Mouse (Mus musculus): Measurements from ENCODE around the gene Prnp. TPM values are rescaled to one million over a fixed set of nuclear protein-coding genes. Genes with fewer than 3 reads are reported as not detected.

Prnp gene
- polyA plus RNA-seq, 1 experiment from 2014 or later, result 27.7 TPM

Other genes starting within 250 kb of the Prnp start
- gene Erv3, start 50.2 kb upstream of the Prnp start, polyA plus RNA-seq (2015; fragmentation: Nextera tagmentation; extraction: Ambion mirVana), result not detected in 2 replicates
- not detected in 2 replicates for gene Prn, start within 50 bp of the Prnp start, polyA plus RNA-seq (2015; fragmentation: Nextera tagmentation; extraction: Ambion mirVana)
- gene Prnd, start 40.9 kb downstream of the Prnp start, polyA plus RNA-seq (2015; fragmentation: Nextera tagmentation; extraction: Ambion mirVana), result 0.25 and 0.54 TPM in 2 replicates
- gene Rassf2, start 120.3 kb downstream of the Prnp start, polyA plus RNA-seq (2015; fragmentation: Nextera tagmentation; extraction: Ambion mirVana), result 2.5 and 3.7 TPM in 2 replicates
- 2.7 and 4.1 TPM in 2 replicates for gene Slc23a2, start 235.2 kb downstream of the Prnp start, polyA plus RNA-seq (2015; fragmentation: Nextera tagmentation; extraction: Ambion mirVana)